Mouse (Mus musculus) urinary bladder, postnatal 14 days (tissue): ENCODE data around the gene Tmem126a.
A peak's percentile ranks its signal among the peaks of the same experiment; 100 is the strongest.

ENCODE experiments used
- DNase-seq: peaks from one replicate; pipeline ENCODE4 v3.0.0; 2021; ENCODE audit warnings: low spot score

Tmem126a gene

GRCm38 (mm10) chr7:90456845-90457468 is at the start of gene Tmem126a:
Tmem126a (minus strand) TSS chr7:90457229.
- DNase-seq = peak; percentile 82

- no peak for DNase-seq
Observed at GRCm38 (mm10) chr7:90482607-90483006, 25.6 kb upstream of the Tmem126a start.

- no peak for DNase-seq
Observed at GRCm38 (mm10) chr7:90476313-90477245, 19.6 kb upstream of the Tmem126a start, which contains the start of gene Dlg2. Dlg2 (plus strand) TSS chr7:90476672.

- DNase-seq = peak; percentile 99
Observed at GRCm38 (mm10) chr7:90475793-90476312, 18.8 kb upstream of the Tmem126a start, which contains the start of gene Tmem126b. Tmem126b (minus strand) TSS chr7:90476001.

- DNase-seq = no peak
Observed at GRCm38 (mm10) chr7:90473511-90473910, 16.5 kb upstream of the Tmem126a start.

- DNase-seq = no peak
Observed at GRCm38 (mm10) chr7:90461441-90461840, 4.4 kb upstream of the Tmem126a start.

- DNase-seq = peak; percentile 18
Observed at GRCm38 (mm10) chr7:90460930-90461329, 3.9 kb upstream of the Tmem126a start.

GRCm38 (mm10) chr7:90460330-90460729 is 3.3 kb upstream of the Tmem126a start:
- no peak for DNase-seq

- DNase-seq = no peak
Observed at GRCm38 (mm10) chr7:90457517-90457916, 488 bp upstream of the Tmem126a start.

- DNase-seq = no peak
Observed at GRCm38 (mm10) chr7:90456149-90456844, 732 bp downstream of the Tmem126a start.

- no peak for DNase-seq
Observed at GRCm38 (mm10) chr7:90444206-90444605, 12.8 kb downstream of the Tmem126a start.

- peak; percentile 73 for DNase-seq
Observed at GRCm38 (mm10) chr7:90443101-90444091, 13.6 kb downstream of the Tmem126a start.

GRCm38 (mm10) chr7:90442518-90443080 is 14.4 kb downstream of the Tmem126a start, which contains the start of gene Crebzf:
Crebzf (plus strand) TSS chr7:90442729.
- peak; percentile 97 for DNase-seq

- DNase-seq = no peak
Observed at GRCm38 (mm10) chr7:90442070-90442469, 15.0 kb downstream of the Tmem126a start.

GRCm38 (mm10) chr7:90440044-90440443 is 17.0 kb downstream of the Tmem126a start:
- DNase-seq = no peak

- DNase-seq = no peak
Observed at GRCm38 (mm10) chr7:90432221-90432620, 24.8 kb downstream of the Tmem126a start.

- peak; percentile 26 for DNase-seq
Observed at GRCm38 (mm10) chr7:90427006-90427405, 30.0 kb downstream of the Tmem126a start.

- DNase-seq = peak; percentile 82
Observed at GRCm38 (mm10) chr7:90426020-90427001, 30.7 kb downstream of the Tmem126a start, which contains the start of gene Ccdc89. Ccdc89 (plus strand) TSS chr7:90426577.

GRCm38 (mm10) chr7:90409934-90410333 is 47.1 kb downstream of the Tmem126a start:
- DNase-seq = peak; percentile 69
